Mouse (Mus musculus): ENCODE data around the gene Npas2. TPM values are rescaled to one million over a fixed set of nuclear protein-coding genes. Genes with fewer than 3 reads are reported as not detected.

The Npas2 gene
- total RNA-seq, 2 experiments from 2014 or later = 65.7 to 75.6 TPM

DNA sequence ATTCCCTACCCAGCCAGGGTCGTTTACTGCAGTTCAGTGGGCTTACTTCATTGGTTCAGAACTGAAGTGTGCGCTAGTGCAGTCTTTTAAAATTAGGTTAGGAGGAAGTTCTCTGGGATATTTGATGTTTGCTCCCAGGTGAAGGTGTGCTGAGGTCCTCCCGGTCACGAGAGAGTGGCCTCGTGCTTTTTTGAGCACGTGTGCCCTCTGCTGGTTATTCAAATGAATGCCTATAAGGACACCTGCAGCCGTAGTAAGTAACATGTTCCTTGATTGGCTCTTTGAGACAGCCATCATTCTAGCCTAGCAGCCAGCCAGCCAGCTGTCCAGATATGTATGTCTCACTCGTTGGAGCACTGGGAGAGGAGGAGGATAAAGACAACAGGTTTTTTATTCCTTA, 147.1 kb downstream of the Npas2 start:
- intact Hi-C loops (cut with DNase I) = loop anchor here (1.0 to 5.0 kb wide), 4 partner anchors 83 to 340 kb away; no protein-coding TSS in a partner anchor

DNA sequence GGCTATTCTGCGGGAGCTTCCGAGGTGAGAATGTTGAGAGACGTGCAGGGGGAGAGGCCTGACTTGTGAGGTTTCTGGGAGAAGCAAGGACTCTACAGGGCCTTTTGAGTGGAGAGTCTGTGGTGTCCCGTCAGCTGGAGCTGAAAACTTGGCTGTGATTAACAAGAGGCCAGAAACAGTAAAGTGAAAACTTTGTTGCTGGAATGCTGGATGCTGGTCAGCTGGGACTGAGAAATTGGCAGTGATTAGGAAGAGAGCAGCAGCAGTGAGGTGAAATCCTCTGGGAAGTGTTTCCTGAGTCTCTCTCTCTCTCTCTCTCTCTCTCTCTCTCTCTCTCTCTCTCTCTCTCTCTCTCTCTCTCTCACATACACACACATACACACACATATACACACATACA, 148.3 kb downstream of the Npas2 start:
- no peak for TF ChIP-seq CTCF (IDR thresholded peaks at IDR 0.05)
- no peak overlapping the region for H3K27ac ChIP-seq
- no peak for DNase-seq (ENCODE audit: extremely low spot score in 1 of 2, low spot score in 2 of 2)
- H3K4me3 ChIP-seq = no peak overlapping the region
- intact Hi-C loops (cut with DNase I) = loop anchor here (2.0 to 5.0 kb wide), 3 partner anchors 85 to 341 kb away; no protein-coding TSS in a partner anchor

More for the DNA sequence above, 147.1 kb downstream of the Npas2 start:
- H3K27ac ChIP-seq = no peak overlapping the region
- peak; percentile 70 for TF ChIP-seq CTCF (IDR thresholded peaks at IDR 0.05)
- no peak overlapping the region for H3K4me3 ChIP-seq
- peak in 1 of 2 experiments; percentile 44 for DNase-seq (ENCODE audit: extremely low spot score in 1 of 2, low spot score in 2 of 2)

DNA sequence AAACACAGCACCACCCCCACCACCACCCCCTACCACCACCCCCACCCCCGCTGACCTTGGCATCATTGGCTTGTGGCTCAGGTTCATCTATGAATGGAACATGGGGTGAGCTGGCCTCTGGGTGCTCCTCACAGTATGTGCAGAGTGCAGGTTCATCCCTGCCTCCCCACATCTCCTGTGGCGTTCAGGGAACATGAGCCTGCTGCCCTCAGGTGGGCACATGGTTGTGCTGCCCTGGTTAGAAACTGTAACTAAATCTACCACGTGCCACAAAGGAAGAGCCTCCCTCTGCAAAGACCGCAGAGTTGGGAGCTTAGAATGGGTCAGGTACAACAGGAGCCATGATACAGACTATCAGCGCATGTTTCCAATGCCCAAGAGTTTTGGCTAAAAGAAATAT, 149.7 kb downstream of the Npas2 start:
- Histone ChIP-seq H3K27ac (no peak overlapping the region), H3K4me3 (no peak overlapping the region)
- intact Hi-C loops (cut with DNase I) = loop anchor here (5.0 kb wide), 2 partner anchors 86 to 146 kb away; no protein-coding TSS in a partner anchor
- no peak; the same call in 1 of the 2 replicates for TF ChIP-seq CTCF (IDR thresholded peaks at IDR 0.05)
- no peak for DNase-seq (ENCODE audit: extremely low spot score in 1 of 2, low spot score in 2 of 2)

DNA sequence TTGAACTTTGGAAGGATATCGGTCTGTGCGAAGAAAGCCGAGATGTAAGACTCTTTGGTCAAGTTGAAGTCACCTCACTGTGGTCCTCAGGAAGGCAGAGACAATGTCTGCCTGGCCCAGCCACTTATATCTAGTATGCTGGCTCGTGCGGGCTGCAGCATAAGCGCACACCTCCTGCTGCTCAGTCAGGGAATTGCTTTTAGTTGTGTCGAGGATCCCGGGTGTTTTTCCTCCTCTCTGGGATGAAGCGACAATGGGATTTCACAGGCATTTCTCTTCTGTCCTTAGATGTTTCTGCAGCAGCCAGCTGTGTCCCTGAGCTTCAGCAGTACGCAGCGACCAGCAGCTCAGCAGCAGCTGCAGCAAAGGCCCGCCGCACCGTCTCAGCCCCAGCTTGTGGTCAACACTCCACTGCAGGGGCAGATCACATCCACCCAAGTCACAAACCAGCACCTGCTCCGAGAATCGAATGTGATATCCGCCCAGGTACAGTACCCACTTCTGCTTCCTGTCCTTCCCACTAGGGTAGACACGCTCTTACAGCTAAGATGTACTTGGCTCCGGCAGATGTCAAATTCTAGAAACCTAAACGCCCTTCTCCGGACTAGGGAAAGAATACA, 151.6 kb downstream of the Npas2 start:
- intact Hi-C loops (cut with DNase I) = loop anchor here (5.0 kb wide), 2 partner anchors 88 to 148 kb away; no protein-coding TSS in a partner anchor

DNA sequence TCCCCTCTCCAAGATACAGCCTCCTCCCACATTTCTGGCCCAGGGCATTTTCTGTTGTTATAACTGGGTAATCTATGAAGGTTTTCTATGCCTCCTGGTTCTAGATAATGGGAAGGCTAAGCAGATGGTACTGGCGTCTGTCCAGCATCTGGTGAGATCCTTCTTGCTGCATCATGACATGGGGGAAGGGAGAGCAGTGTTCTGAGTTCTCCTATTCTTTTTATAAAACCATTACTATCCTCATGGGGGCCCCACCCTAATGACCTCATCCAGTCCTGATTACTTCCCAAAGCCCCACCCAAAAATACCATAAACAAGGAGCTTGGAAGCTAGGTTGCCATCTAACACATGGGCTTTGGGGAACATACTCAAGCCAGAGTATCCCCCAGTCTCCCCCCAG, 155.5 kb downstream of the Npas2 start:
- TF ChIP-seq CTCF (IDR thresholded peaks at IDR 0.05) = no peak
- peak in 1 of 2 experiments; percentile 56 for DNase-seq (ENCODE audit: extremely low spot score in 1 of 2, low spot score in 2 of 2)
- intact Hi-C loops (cut with DNase I) = no loop called here
- Histone ChIP-seq H3K27ac (peak overlapping the region; percentile 57), H3K4me3 (no peak overlapping the region)

More for the DNA sequence above, 151.6 kb downstream of the Npas2 start:
- TF ChIP-seq CTCF (IDR thresholded peaks at IDR 0.05) = peak; percentile 44
- DNase-seq (ENCODE audit: extremely low spot score in 1 of 2, low spot score in 2 of 2) = no peak
- Histone ChIP-seq H3K27ac (no peak overlapping the region), H3K4me3 (no peak overlapping the region)

DNA sequence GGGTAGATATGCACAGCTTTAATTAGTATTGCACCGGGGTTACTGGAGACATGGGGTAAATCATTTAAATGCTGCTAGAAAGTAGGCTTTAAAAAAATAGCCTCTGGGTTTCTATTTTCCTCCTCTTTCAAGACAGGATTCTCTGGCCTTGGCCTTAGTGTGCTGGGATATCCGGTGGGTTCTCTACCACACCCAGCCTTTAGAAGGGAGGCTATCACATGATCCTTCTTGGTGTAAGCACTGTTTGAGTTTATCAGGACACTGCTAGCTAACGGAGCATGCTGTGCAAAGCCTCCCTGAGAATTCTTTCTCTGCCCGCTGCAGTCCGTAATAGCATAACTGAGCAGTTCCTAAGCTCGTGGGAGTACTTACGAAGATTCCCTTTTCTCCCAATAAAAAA, 155.9 kb downstream of the Npas2 start:
- H3K27ac ChIP-seq = peak overlapping the region; percentile 55
- no peak for DNase-seq (ENCODE audit: extremely low spot score in 1 of 2, low spot score in 2 of 2)
- H3K4me3 ChIP-seq = no peak overlapping the region
- no peak for TF ChIP-seq CTCF (IDR thresholded peaks at IDR 0.05)
- intact Hi-C loops (cut with DNase I) = no loop called here

DNA sequence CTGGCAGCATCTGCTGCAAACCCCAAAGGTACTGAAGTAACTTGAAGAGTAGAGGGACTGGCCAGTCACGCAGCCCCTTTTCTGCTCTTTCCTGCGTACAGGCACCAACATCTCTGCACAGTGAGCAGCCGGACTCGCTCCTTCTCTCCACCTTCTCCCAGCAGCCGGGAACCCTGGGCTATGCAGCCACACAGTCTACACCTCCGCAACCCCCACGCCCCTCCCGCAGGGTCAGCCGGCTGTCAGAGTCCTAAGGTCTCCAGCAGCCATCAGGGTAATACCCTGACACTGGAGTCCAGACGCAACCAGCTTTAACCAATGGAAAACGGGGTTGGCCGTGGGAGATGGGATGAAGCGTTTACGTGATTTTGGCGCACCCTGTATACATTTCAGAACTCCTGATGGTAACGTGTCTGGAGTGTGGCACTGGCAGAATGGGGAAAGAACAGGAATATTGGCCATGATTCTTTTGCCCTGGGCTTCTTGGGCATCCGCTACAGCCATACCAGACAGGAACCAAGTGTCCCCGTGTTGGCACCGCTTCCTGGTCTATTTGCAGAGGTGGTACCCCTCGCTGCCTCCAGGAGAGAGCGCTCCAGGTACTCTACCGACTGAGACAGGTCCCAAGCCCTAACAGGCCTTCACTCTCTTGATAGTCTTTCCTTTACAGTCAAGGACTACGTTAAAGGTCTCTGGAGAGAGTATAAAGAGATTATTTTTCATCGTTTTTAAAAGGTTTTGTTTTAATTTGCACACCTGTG, 168.4 kb downstream of the Npas2 start:
- TF ChIP-seq CTCF (IDR thresholded peaks at IDR 0.05) = no peak; the same call in 1 of the 2 replicates
- DNase-seq (ENCODE audit: extremely low spot score in 1 of 2, low spot score in 2 of 2) = no peak
- no peak overlapping the region for H3K4me3 ChIP-seq
- no peak overlapping the region for H3K27ac ChIP-seq
- intact Hi-C loops (cut with DNase I) = no loop called here

DNA sequence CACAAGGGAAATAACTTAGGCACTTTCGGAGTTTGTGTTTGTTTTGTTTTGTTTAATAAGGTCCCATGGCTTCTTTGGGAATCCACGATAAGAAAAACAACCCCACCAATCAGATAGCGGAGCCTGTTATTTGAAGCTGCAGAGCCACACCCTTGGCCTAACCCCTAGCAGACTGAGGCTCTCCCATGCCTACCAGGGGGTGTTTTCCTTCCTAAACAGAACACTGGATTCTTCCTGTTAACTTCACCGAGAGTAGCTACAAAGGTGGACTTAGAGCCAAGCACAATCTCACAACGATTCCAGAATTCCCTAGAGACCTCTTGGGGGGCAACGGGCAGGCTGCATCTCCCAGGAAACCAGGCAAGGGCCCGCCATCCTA, 169.0 kb downstream of the Npas2 start:
- DNase-seq (ENCODE audit: extremely low spot score in 1 of 2, low spot score in 2 of 2) = no peak
- intact Hi-C loops (cut with DNase I) = no loop called here
- Histone ChIP-seq H3K4me3 (no peak overlapping the region), H3K27ac (no peak overlapping the region)
- TF ChIP-seq CTCF (IDR thresholded peaks at IDR 0.05) = no peak

DNA sequence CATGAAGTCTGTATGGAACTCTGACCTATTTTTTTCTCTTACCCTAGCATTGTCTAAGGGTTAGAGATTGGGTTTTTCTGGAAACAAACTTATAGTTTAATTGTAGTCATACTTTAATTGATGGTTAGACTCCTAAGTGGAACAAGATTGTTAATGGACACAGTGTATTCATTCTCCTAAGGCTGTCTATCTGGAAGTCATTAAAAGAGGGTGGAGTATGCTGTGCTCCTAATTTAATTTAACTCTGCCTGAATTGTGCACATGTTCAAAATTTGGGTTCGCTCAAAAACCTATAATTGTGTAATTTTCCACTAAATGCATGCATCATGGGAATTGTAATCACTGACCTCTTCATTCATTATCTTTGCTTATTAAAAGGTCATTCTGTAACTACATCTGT, 172.0 kb downstream of the Npas2 start:
- intact Hi-C loops (cut with DNase I) = no loop called here

DNA sequence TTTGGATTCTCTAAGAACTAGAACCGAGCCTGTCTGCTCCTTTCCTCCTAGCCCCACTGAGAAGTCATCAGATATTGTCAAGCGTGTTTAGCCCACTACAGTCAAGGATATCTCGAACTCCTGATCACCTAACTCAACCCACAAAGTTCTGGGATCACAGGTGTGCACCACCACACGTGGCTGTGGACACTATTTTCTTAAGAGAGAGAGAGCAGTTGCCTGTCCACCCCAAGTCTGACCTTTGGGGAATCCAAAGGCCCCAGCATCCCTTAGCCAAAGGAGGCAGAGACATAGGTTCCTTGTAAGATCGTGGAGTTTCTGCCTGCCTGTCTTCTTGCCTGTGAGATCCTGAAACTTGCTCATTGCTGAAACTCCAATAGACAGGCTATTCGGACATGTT, 173.5 kb downstream of the Npas2 start:
- Histone ChIP-seq H3K27ac (peak overlapping the region; percentile 84), H3K4me3 (peak overlapping the region; percentile 60)
- no peak for TF ChIP-seq CTCF (IDR thresholded peaks at IDR 0.05)
- DNase-seq (ENCODE audit: extremely low spot score in 1 of 2, low spot score in 2 of 2) = no peak
- intact Hi-C loops (cut with DNase I) = no loop called here

More for the DNA sequence above, 172.0 kb downstream of the Npas2 start:
- TF ChIP-seq CTCF (IDR thresholded peaks at IDR 0.05) = no peak
- Histone ChIP-seq H3K4me3 (no peak overlapping the region), H3K27ac (no peak overlapping the region)
- no peak for DNase-seq (ENCODE audit: extremely low spot score in 1 of 2, low spot score in 2 of 2)

DNA sequence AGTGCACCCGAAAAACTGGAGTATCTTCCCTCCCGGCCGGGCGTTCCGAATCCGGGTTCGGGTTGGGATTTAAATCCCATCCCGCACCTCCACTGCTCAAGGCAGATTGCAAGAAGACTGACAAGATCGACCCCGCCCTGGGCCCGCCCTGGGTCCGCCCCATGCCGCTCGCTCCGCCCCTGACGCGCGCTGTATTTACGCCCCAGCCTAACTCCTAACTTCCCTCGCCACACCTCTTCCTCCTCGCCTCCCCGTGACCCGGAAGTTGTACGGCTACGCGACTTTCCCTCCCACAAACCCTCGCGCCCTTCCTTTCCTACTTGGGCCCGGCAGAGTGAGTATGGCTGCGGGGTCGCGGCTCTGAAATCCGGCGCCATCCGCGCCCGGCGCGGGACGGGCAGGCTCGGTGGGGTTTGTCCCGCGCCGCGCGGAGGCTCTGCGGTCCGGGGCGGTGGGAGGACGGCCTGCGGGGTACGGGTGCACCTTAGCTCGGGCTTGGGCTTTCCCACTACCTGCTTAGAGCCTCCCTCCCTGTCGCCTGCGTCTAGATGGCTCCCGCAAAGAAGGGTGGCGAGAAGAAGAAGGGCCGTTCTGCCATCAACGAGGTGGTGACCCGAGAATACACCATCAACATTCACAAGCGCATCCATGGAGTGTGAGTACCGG, 174.2 kb downstream of the Npas2 start, which contains the start of gene Rpl31:
Rpl31 (plus strand) TSS at position 242 of the 666 bp plus-strand sequence.
- DNase-seq (ENCODE audit: extremely low spot score in 1 of 2, low spot score in 2 of 2) = peak; percentile 97
- H3K4me3 ChIP-seq = peak within 1 kb of the TSS; percentile 60
- H3K27ac ChIP-seq = peak within 1 kb of the TSS; percentile 94
- intact Hi-C loops (cut with DNase I) = no loop called here
- no peak for TF ChIP-seq CTCF (IDR thresholded peaks at IDR 0.05)
